Mouse (Mus musculus) ES-CJ7 (cell line): Measurements from ENCODE around the gene Iqsec1.
A peak's percentile ranks its signal among the peaks of the same experiment; 100 is the strongest.

ENCODE experiments used
- DNase-seq: peaks from one replicate; pipeline ENCODE4 v3.0.0; 2011; ENCODE audit warnings: low read depth, low spot score

The Iqsec1 gene

DNA sequence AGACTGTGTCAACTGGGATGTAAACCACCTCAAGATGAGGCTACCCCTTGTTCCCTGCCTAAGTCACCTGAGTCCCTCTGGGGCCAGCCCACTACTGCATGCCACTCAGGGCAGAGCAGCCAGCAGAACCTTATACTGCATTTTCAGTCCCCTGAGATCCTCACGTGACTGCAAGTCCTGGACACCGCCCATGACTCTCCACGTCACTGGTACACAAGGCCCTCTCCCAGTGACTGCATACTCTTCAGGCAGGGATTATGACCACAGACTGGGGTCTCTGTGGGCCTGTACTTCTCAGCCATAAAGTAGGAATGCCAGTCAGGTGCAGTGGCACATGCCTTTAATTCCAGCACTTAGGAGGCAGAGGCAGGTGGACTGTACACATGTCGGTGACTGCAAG is 281.3 kb downstream of the Iqsec1 start:
- no peak for DNase-seq

DNA sequence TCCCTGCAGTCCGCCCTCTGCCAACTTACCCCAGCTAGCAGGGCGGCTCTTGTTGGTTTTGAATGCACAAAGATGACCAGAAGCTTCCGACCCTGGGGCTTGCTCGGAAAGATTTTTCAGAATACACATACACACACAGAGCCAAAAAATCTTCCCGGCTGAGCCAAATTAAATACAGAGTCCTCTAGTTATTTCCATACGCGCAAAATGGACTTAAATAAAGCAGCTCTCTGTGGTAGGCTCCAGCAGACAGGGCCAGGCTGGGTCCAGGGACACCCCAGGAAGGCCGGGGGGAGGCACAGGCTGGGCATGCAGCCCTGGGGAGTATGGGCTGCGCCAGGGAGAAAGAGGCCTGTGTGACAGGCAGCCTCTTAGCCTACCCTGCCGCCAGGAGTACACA is 282.0 kb downstream of the Iqsec1 start:
- no peak for DNase-seq

DNA sequence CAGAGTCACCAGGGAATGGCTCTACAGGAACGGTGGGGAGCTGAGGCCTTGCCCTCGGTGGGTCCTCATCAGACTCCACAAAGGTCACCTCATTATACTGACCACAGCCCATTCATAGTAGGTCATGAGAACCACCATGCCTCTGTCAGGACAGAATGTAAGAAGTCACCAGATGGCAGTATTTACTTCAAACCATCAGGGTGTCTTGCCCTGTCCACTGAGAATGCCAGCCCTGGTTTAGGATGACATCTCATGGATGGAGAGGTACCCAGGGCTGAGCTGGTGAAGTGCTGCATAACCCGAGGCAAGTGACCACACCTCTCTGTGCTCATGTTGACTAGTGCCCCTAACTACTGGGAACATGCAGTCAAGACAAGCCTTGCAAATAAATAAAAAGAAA is 282.7 kb downstream of the Iqsec1 start:
- DNase-seq = no peak

DNA sequence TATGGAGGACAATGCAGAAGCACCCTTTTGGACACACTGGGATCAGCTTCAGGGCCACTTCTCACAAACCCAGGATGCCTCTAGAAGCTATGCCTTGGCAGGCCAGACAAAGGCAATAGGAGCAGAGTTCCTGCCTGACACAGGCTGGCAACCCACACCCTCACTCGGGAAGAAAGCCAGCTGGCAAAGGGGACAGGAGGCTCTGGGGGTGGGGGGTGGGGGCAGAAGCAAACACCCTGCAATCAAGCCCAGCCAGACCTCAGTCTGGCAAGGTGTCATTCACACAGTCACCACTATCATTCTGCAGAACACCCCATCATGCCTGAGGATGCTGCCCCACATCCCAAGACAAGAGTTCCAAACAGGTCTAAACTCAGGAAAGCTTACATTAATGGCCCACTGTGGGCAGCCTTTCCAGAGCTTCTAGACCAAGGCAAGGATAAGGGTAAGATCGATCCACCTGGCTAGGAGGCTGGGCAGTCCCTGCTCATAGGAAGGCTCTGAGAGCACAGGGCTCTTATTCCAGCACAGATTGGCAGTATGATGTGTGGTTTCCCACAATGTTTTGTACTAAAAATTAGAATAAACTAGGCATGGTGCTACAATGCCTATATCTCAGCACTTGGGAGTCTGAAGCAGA is 283.7 kb downstream of the Iqsec1 start:
- DNase-seq = no peak

DNA sequence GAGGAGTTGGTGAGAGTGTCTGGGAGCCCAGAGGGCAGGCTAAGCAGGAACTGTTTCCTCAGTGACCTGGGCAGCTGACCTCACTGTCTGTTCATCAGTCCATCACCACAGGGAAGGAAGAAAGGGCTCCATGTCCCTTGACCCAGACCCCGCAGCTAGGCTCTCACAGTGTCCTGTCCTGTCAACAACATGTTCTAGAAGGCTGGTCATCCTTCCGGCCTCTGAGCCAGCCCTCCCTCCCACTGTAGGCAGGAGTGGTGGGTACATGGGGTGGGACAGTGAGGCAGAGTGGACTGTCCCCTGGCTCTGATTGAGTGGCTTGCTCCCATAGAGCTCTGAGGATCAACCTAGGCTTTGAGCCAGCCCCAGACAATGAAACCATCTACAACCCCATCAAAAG is 284.7 kb downstream of the Iqsec1 start:
- DNase-seq = no peak

DNA sequence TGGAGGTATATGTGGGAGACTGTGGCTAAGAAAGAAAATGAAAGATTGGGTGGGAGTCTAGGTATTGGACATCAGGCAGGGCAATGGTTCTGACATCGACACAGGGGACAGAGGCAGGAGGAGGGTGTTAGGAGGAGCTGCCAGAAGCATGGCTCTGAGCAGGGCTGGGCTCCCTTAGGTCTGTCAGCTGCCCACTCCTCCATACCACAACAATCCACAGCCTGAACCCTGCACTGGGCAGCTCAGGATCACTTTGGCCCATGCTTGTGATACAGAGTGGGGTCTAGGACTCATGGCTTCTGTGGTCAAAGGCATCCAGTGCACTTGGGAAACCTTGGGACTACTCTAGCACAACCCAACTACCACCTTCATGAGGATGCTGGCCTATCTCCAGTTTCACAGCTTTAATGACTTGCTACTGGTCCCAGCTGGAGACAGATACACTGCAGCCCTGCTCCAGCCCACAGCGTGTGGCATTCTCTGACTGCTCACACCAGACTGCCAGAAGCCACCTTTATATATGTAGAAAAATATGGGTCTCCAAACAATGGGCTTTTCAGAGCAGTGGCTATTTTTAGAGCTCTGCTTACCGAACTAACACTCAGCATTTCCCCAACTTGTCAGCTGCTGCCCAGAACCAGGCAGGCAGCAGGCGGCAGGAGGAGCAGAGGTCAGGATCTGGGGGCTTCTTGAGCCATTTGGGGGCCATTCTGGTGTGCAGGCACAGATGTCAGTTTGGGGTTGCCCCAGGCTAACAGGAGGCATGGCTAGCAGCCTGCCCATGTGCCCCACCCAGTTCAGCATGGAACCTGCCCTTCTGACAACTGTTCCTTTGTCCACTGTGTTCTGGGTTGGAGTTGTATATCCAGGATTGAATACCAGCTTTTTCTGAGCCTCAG is 285.4 kb downstream of the Iqsec1 start:
- no peak for DNase-seq

DNA sequence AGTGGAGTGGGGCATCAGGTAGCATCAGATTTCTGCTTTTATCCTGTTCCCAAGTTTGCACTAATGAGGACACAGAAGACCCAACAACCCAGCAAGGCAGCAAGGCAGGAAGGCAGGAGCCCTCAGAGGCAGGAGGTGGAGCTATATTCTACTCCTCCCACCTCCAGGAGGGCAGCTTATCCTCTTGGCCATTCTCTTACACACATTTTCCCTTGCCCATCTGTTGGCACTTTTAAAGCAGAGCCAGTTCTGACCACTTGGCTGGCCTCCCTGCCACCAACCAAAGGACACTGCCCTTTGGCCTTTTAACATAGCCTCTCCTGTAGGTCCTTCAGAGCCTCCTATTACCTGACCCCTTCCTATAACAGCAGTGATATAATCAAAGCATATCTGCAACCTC is 286.3 kb downstream of the Iqsec1 start:
- no peak for DNase-seq

DNA sequence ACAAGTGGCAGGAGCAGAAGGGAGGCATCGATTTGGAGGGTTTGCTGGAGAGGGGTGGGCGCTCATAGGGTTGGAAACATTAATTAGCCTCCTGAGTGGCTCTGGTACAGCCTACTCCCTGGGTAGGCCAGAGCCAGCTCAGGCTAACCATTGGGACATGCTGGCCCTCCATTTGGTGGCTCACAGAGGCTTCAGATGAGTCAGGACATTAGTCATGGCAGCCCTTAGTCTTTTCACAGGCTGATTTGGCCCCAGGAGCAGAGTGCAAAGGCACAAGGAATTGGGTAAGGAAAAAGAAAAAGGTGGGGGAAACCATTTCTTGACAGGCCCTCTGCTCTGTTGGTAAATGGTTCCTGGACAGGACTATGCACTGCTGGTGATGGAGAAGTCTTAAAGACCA is 287.1 kb downstream of the Iqsec1 start:
- no peak for DNase-seq

DNA sequence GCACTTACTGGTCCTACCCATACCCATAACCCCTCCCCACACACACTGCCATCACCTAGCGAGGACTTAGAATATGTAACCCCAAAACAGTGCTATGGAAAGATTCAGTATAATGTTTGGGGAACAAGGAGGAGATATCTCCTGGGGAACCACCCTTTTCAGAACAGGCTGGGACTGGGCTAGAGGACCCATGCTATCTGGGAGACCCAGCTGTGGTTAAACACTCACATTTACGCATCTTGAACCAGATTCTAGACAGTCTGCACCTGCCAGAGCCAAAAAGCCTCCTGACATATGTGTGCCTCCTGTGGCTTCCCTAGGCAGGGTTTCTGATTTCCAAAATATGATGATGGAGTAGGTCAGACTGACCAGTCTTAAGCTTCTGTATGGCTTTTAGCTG is 287.7 kb downstream of the Iqsec1 start:
- no peak for DNase-seq

DNA sequence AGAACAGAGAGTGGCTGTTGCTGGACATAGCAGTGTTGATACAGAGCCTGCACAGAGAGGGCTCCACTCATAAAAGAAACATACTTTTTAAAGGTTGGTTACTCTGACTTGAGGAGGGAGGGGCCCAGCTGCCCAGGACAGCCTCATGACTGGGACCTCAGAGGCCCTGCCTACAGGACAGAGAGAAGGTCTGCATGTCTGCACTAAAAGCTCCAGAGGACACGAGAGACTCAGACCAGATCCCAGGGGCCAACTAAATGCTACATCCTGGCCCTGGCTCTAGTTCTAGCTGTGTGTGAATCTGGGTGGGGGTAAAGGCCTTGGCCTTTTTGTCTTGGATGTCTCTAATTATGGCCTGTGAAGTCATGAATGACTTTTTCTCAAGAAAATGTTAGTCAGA is 288.4 kb downstream of the Iqsec1 start:
- no peak for DNase-seq

DNA sequence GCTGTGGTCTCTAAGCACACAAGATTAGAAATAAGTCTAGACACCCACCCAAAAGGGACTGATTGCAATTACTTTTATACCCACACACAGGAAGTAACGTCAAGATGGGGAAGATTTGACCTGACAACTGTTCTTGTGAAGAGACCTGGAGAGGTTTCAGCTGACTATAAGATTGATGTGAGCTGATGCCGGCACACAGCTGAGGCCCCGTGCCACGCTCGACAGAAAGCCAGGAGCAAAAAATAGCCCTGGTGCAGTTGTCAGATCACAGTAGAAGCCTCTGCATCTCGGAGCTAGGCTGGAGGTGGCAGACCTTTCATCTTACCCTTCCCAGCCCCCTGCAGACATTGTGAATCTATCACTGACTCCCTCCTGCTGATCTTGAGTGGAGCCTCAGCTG is 289.6 kb downstream of the Iqsec1 start:
- DNase-seq = no peak

DNA sequence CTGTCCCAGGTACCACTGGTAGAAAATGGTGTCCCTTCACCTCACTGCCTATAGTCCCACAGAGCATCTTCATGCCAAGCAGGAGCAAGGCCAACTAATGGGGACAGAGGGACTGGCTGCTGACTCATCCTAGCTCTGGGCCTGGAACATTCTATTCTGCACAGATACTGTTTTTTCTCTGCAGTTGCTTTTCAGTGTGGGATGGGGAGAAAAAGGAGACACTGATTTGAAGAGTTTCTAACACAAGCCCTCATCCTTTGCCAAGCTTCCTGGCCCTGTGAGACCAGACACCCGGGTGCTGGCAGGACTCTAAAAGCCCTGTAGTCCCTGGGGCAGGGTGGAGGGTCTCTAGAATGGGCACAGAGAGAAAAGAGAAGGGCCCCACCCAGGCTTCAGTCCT is 292.7 kb downstream of the Iqsec1 start:
- DNase-seq = no peak

DNA sequence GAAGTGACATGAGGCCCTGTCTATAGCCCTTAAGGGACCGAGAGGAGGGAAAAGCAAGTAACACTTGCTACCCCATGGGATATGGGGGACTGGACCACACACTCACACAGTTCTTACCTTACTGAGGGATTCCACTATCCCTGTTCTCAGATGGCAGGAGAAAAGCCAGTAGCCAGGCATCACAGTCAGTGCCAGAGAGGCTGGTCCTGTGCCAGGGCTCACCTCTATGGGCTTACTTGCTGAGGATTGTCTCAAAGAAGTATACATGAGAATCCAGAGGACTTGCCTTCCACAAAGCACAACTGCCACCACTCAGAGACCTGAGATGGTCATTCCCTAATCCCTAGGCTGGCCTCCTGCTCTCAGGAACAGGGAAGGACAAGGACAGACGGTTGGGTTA is 296.1 kb downstream of the Iqsec1 start:
- no peak for DNase-seq

DNA sequence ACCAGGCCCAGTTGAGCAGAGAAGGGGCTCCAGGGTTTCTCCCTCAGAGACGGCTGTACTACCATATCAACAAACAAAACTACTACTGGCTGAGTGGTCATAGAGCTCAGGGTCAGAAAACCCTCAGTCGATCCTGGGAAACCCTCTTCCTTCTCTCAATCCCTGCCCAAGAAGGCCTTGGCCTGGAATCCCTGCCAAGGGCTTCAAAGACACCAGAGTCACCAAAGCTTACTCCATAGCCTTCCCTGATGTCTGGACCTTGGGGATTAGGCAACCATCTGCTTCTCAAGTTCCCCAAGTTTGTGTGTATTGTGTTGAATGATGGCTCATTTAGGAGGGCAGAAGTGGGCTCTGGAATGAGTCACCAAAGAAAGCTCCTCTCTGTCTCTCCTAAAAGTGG is 296.6 kb downstream of the Iqsec1 start:
- DNase-seq = no peak

DNA sequence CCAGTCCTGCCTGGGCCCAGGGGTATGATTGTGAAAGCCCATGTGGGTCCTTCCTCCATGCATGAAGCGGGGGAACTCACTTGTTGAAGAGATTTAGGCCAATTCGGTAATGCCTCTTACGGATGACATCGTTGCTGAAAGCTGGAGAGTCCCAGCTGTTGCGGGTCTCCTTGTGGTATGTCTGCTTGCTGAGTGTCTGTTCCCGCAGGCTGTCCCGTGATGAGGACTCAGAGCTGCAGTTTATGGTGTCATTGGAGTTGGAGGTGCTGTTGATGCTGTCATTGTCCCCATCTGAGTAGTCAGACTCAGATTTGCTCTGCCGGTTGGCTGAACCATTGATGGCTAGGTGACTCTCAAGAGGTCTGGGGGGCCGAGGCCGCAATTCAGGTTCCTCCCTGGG is 299.0 kb downstream of the Iqsec1 start:
- DNase-seq = no peak

DNA sequence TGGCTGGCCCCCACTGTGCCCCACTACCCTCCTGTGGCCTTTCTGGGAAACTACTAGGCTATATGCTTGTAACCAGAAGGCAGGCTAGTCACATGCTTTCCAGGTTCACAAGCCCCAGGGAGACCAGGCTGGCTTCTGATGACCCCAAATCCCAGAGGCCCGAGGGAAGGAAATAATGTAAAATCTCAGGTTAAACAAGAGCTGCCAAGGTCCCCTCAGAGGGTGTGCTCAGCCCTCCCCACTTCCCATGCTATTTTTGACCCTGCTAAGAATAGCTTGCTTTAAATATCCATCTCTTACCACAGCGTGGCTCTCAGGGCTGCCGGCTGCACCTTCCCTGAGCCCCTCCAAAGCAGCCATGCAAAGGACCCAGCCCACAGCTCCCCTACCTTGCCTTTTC is 299.7 kb downstream of the Iqsec1 start:
- DNase-seq = no peak

DNA sequence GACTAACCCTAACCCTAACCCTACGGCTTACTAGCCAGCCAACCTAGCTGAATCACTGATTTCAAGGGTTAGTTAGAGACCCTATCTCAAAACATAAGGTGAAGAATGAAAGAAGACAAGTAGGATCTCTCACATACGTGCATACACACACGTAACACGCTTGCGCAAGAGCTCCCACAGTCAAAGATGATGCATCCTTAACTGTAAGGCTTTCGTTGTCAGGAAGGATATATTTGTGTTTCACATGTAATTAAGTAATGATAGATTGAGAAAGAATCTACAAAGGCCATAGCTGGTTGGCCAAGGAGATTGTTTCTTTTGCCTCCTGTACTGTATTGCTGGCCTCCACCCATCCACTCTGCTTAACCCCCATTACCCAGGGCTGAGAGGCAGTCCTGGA is 300.5 kb downstream of the Iqsec1 start:
- DNase-seq = no peak

DNA sequence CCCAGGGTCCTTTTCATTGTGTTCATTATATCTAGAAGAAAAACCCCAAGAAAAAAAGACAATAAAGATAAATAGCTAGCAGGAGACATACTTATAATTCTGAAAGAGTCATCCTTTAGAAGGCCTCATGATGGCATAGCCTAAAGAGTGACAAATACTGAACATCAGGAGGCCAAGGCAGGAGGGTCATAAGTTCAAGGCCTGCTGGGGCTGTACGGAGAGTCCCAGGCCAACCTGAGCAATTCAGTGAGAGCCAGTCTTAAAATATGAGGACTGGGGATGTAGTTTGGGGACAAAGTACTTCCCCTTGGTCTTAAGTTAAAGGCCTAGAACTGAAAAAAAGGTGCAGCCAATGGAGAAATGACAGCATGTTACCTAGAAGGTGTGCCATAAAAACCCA is 301.7 kb downstream of the Iqsec1 start:
- DNase-seq = no peak

DNA sequence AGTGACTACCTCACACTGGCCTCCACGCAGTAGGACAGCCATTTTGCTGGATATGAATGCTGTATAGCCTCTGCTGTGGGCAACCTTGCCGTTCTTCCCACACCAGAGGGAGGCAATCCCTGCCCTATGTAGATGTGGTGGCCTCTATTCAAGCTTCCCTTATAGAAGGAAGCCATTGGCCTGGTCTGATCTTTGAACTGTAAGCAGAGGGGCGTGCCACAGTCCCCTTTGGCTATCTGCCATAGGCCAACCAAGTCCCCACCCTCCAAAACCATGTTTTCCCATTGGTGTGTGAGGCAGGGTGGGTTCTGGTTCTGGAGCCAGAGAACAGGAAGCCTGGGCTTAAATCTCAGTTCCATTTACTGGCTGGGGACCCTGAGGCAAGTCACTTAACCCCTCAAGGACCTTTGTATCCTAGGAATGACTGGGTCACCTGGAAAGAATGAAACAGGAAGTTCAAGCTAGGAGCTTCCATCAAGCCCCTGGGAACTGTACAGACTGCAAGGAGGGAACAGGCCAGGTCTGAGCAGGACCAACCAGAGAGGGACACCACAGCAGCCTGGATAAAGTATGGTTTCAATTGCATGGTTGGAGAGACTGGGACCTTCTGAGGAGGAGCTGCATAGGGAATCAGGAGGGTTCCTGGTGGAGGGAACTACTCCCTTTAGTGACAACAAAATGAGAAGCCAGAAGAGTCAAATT is 304.5 kb downstream of the Iqsec1 start:
- peak; percentile 30 for DNase-seq

DNA sequence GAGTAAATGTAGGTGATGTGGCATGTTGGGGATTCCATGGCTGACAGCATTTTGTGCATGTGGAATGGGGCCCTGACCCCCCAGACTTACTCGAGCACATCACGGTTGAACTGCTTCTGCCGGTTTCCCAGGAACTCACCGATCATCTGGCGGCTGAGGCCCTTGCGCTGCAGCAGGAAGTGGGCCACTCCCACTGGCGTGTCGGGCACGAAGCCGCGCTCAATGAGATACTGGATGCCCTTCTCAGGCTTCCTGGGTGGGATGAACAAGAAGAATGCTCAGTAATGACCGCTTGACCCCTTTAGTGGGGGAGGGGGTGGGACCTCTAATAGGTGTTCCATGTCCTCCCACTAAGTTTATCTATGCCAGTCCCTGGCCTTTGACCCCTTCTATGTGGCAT is 308.1 kb downstream of the Iqsec1 start:
- no peak for DNase-seq

DNA sequence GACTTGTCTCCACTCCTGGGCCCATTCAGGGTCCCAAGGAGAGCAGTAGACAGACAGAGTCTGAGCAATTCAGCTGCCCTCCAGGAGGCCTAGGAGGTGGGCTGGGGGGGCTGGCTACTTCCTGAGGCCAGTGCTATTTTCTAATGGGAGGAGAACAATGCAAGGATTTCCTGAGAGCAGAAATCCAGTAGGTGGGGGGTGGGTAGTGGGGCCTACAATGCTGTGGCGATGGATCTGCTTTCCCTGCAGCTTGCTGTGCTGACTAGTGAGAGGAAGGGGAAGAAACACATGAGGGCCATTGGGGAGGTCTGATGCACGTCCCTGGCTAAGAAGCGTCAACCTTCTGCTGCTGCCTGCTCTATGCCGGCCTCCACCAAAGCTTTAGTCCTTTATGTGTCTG is 309.7 kb downstream of the Iqsec1 start:
- no peak for DNase-seq

DNA sequence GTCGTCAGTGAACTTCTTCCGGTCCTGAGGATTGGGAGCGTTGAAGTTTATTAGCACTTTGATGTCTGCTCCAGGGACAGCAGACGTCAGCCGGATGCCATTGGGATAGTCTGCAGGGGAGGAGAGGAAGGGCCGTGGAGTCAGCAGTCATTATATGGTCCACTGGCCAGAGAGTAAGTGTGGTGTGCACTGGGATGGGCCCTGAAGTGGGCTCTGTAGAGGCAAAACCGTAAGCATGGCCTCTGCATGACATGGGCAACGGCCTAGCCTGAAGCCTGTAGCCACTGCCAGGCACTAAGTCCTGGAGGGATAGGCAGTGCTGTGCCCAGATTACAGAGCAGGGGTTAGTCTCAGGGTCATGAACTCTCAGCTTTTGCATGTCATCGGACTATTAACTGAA is 319.8 kb downstream of the Iqsec1 start:
- DNase-seq = no peak

DNA sequence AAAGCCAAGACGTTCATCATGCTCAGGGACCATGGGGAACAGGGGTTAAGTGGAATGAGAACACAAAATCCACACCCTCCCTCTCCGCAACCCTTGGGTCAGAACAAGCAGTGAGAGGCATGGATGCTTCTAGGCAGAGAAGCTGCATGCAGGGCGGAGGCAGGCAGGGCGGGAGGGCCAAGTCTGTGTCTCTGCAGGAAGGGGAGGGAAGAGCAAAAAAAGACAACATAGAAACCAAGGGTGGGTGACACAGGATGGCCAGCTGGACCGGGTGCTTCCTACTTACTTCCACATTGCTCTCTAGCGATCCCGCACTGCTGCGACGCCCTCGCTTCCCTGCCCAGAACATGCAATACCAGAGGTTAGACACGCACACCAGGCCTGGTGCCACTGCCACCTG is 324.7 kb downstream of the Iqsec1 start:
- no peak for DNase-seq
